Mouse (Mus musculus): ENCODE measurements around the gene Efna3. TPM values are rescaled to one million over a fixed set of nuclear protein-coding genes. Genes with fewer than 3 reads are reported as not detected.
A peak's percentile ranks its signal among the peaks of the same experiment; 100 is the strongest.

Efna3 gene
- polyA plus RNA-seq, 3 experiments from 2014 or later = not detected

DNA sequence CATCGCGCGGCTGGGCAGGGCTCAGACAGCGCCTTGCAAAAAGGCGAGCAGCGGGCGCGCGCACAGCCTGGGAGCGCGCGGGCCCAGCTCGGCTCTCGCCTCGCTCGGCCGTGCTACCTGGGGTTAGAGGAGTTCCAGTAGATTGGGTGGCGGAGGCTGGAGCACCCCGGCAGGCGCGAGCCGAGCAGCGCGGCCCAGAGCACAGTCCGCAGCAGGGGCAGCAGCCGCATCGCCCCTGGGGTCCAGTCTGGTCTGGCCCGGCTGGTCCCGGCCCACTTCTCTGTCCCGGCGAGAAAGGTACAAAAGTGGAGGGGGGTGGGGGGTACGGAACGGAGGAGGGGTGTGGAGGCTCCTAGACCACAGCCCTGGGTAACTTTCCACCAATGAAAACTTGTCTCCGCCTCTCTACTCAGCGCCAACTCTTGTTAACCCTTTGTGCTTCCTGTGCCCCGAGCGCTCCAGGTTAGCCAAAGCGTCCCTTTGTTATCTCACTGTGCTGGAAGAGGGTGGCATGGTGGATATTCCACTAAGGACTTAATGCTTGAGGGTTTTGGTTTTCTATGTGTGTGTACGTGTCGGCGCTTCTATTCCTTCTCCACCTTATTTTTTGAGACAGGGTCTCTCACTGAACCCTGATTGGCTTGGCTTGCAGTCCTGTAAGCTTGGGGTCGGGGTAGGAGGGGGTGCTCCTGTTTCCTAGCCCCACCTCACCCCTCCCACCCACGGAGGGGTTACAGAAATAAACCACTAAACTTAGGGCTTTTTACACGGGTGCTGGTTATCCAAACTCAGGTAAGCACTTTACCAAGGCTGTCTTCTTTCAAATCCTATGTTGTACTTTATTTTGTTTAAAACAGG is 15.2 kb upstream of the Efna3 start, which contains the start of gene Efna4:
TSS of gene Efna4 (minus strand) at position 308 of the 858 bp plus-strand sequence.
- ATAC-seq = peak; percentile 62

DNA sequence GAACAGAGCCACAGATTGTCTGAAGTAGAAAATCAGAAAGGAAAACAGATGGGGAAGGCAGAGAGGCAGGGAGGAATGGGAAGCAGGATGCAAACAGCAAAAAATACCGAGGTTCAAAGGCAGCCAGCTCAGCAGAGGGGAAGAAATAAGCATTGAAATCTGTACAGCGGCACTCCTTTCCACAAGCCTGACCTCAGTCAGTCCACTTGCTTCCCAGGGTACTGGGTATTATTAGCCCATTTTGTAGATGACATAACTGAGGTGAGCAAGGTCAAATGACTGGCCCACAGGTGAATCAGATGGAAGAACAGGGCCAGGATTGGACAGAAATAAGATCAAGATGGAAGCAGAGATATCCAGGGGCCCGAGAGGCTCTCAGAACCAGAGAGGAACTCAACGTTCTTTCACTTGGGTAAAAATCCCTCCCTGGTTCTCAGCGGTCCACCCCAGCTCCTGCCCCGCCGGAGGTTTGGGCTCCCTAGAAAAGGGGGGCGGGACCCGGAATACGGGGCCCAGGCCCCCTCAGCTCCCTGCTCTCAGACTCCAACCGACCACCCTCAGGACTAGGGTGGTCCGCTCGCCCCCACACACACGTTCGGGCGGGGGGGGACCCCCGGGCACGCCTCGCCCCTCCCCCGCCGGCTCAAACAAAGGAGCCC is 14.4 kb upstream of the Efna3 start:
- no peak for ATAC-seq

DNA sequence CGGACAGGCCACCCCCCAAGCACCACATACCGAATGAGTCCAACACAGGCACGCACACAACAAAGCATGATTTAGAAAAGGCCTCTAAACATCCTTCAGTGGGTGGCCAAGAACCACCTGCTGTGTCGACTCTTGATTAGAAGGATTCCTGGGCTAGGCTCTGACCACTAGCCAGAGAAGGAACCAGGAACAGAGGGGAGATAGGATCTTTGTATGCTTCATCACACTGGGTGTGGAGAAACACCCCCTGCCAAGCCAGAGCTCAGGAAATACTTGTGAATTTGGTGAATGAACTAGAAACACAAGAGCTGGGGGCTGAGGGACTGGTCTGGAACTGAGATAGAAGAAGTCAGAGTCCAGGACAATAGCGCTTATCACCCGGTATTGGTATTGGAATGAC is 13.8 kb upstream of the Efna3 start:
- no peak for ATAC-seq

- no peak for ATAC-seq
Observed at GRCm38 (mm10) chr3:89333053-89333452, 10.3 kb upstream of the Efna3 start.

DNA sequence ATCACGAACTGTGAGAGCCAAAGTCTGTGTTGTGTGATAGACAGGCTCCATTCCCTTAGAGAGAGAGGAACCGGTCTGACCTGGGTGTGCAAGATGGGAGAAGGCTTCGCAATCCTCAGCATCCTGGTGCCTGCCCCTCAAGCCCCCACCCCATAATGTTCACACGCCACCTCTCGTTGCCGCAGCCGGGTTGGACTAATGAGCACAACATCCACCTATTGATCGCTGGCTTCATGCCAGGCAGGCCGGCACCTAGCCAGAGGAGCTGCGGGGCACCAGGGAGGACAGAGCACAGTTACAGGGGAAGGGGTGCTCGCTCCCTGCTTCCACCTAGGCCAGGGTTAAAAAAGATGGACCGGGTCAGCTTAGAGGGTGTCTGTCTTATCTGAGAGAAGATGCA is 9.7 kb upstream of the Efna3 start:
- no peak for ATAC-seq

DNA sequence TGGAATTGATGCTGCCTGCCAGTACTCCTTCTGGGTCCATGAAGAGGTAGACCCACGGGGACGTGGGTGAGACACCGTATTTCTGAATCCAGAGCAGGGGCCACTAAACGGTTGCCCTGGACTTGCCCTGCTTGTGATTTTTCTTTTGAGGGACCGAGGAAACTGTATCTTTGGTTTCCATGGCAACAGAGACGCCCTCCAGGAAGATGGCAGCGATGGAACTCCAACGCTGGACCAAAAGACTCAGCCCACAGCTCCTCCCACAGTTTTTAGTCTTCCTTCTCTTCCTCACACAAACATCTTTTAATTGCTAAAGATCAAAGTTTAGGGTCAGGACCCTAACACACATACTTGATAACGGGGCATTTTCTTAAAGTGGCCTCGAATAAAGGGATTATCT is 9.2 kb upstream of the Efna3 start:
- ATAC-seq = no peak

DNA sequence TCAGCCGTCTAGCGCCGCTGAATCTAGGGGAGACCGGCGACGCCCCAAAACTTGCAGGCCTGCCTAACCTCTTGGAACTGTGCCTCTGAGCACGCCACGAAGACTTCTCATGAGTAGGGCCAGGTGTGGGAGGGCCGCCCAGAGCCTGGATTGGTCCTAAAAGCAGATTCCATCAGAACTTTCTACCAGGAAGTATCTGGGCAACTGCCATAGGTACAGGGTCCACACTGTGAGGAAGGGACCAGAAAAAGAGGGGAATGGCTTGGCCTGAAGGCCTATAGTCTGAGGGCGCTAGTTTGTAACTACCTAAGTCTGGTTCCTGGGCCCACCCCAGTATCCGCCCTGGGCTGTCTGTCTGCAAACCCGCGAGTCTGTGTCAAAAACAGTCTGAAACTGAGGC is 8.8 kb upstream of the Efna3 start:
- no peak for ATAC-seq

GRCm38 (mm10) chr3:89330948-89331347 is 8.2 kb upstream of the Efna3 start:
- ATAC-seq = no peak

DNA sequence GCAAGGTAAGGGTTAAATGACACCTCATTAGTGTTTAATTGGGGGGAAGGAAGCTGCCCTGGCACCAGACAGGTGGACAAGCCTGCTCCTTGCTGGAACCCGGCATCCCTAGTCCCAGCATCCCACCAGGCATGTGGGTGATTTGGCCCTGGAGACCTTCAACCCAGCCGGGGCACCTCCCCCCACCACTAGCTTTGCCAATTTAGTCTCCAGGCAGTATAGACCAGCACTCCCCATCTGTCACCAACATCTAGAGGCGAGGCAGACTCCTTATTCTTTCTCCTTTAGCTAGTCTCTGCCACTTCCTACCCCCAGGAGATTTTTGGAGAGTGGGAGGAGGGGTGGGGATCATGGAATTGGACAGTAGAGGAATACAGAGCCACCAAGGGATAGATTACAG is 7.6 kb upstream of the Efna3 start:
- ATAC-seq = no peak

- ATAC-seq = no peak
Observed at GRCm38 (mm10) chr3:89328623-89329022, 5.9 kb upstream of the Efna3 start.

GRCm38 (mm10) chr3:89327371-89327870 is 4.7 kb upstream of the Efna3 start:
- no peak for ATAC-seq

DNA sequence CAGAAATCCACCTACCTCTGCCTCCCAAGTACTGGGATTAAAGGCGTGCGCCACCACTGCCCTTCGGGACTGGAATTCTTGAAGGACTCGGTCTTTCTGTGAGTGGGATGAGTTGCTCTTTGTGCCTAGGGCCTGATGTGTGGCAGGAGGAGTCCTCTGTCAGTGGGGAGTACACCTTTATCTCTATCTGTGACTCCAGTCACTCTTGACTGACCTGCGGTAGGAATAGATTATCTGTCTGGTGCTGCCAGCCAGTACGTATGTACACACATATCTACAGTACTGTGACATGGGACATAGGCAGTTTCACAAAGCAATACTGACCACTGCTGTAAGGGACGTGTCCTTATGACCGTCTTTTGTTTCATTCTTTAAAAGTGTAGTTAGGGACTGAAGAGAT is 3.1 kb upstream of the Efna3 start:
- no peak for ATAC-seq

DNA sequence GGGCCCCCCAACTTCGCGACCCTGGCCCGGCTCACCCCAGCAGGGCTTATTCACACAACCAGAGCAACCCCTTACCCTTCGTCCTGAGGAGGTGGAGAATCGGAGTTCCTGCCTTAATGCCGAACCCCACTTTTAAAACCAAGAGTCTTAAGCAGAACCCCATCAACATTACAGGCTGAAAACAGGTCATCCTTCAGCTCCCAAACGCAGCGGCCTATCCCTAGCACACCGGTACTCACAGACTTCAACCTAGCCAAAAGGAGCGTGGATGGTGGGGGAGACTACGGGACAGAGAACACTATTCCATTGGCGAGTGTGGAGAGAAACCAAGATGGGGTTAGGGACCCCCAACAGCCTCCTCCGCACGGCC is 649 bp downstream of the Efna3 start:
- ATAC-seq = peak; percentile 15

GRCm38 (mm10) chr3:89321183-89322130 is 1.3 kb downstream of the Efna3 start:
- peak; percentile 16 for ATAC-seq

- ATAC-seq = no peak
Observed at GRCm38 (mm10) chr3:89320581-89321182, 2.1 kb downstream of the Efna3 start.

DNA sequence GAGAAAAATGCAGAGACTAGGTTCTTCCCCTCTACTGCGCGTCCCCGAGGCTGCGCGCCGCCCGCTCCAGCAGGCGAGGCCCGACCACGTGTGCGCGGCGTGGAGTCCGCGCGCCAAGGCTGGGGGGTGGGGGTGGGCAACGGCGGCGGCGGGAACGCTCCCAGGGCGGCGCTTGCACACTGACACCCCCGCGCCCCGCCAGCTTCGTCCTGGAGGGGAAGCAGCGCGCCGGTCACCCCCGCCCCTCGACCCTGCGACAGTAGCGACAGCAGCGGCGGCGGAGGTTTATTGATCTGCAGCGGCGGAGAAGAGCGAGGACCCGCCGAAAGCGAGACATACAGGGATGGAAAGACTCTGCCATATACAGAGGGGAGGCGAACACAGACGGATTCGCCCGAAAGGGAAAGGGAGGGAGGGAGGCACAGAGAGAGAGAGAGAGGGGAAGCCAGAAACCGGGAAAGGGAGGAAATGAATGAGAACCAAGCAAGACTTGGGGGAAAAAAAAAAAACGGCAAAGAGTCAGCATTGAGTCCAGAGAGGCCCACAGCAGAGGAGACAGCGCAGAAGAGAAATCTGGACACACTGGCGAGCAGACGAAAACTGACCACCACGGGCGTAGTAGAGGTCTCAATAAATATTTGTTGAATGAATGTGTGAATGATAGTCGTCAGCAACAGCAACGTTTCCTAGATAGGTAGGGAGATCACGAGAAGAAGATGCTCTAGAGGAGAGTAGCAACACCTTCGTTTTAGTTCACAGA is 3.0 kb downstream of the Efna3 start:
- no peak for ATAC-seq

- no peak for ATAC-seq
Observed at GRCm38 (mm10) chr3:89318971-89319590, 3.7 kb downstream of the Efna3 start.

DNA sequence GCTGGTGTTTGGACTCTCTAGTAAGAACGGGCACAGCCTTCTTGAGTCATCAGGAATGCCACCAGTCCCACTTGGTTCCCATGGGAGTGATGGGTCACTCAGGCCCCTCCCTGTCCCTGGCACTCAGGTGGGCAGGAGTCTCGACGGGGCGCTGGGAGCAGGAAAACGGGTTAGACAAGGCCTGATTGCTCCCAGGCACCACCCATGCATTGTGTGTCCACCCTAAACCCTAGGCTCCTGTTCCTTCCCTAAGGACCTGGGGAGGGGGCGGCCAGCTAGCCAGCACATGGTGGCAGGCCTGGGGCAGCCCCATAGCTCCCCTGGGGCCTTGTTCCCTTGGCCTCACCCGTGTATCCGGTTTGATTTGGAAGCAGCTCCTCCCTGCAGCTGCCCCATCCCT is 4.4 kb downstream of the Efna3 start:
- ATAC-seq = no peak

DNA sequence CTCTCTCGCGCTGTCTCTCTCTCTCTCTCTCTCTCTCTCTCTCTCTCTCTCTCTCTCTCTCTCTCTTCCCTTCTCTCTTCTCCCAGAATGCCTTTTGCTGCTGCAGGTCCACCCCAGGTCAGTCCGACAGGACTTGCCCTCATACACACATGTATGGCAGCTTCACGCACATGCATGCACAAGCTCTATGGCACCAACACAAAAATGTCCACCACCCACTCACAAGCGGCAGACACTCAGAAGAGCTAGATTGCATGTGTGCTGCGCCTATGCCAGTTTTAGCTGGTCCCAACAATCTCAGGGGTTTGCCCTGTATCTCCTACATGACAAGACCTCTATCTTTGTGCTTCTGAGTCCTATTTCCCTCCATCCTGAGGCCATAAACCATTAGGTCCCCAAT is 5.5 kb downstream of the Efna3 start:
- ATAC-seq = no peak

GRCm38 (mm10) chr3:89316833-89317232 is 5.9 kb downstream of the Efna3 start:
- peak; percentile 61 for ATAC-seq
